Mouse (Mus musculus) erythroblast, embryonic 14.5 days (primary cell): Measurements from ENCODE around the gene Zfp638.

Experiments used
- GATA1 ChIP-seq: IDR thresholded peaks from 2 replicates; pipeline ENCODE4 v1.6.1; 2012; ENCODE audit warnings: low read length, inconsistent platforms, mixed read lengths
- TAL1 ChIP-seq: IDR thresholded peaks from 3 replicates; pipeline ENCODE4 v1.6.1; 2012; ENCODE audit warnings: low read length, inconsistent platforms, mixed read lengths

DNA sequence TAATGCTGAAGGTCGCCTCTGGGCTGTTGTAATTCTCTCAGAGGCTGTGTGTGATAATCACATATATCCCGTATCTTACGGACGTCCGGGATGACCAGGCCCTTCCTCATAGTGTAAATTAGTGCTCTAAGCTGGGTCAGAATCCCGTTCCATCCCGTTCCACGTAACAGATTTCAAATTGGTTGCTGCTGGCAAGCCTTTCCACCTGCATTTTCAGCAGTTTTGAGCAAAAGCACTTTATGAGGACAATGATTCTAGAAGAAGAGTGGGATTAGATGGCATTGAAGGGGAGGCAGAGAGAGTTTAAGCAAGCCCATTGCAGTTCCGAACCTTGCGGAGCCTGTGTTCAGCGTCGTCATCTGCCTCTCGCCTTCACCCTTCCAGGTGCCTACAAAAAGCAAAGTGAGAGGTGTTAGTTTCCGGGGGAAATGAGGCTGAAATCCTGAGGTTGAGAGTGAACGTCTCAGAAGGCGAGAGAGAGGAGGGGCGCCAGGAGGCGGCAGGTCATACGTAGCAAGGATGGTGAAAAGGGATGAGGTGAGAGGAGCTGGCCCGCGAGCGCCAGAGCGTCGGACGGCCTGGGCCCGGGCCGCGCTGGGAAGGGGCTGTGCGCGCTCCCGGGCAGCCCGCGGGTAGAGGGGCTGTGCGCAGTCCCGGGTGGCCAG, 35.8 kb upstream of the Zfp638 start:
- TF ChIP-seq TAL1 (no peak), GATA1 (no peak)
